Mouse (Mus musculus): ENCODE measurements around the gene Wdpcp.

- TF ChIP-seq MYOD1 (IDR thresholded peaks at IDR 0.05; ENCODE audit: control insufficient read depth, insufficient read length, low read depth) (no peak), CTCF (IDR thresholded peaks at IDR 0.05; ENCODE audit: control insufficient read depth, insufficient read depth, insufficient read length) (no peak)
These were observed 67.5 kb downstream of the Wdpcp start for GRCm38 (mm10) chr11:21639534-21639933.
